Mouse (Mus musculus): ENCODE measurements around the gene 7530416G11Rik. TPM values are rescaled to one million over a fixed set of nuclear protein-coding genes. Genes with fewer than 3 reads are reported as not detected.

Gene 7530416G11Rik
- total and polyA plus RNA-seq, 2 experiments from 2014 or later = not detected

DNA sequence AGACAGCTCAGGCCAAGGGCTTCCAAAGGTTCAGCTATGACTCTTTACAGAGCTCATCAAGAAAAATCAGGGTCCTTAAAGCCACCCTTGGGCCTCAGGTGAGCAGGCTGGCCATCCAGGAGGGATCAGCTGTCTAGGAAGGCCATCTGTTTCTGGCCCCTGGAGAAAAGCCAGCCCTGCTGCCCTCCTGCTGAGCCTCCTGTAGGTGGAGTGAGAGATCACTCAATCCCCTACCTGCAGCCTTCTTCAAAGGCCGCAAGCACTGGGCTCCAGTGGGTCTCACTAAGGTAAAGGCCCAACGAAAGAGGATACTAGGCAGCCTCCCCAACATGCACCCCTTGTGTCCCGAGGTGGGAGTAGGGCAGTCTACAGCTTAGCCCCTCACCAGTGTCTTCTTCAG, 29.0 kb upstream of the 7530416G11Rik start:
- Histone ChIP-seq H3K4me1 (ENCODE audit: insufficient read depth, low read length) (no peaks in the 10 kb centered on the region), H3K27ac (no peak overlapping the region), H3K4me2 (ENCODE audit: low read depth, low read length) (no peak overlapping the region), H3K9me3 (ENCODE audit: low read length) (no peaks in the 10 kb centered on the region), H3K9ac (replicated peaks; ENCODE audit: low read length) (no peak overlapping the region), H3K4me3 (ENCODE audit: low read length) (no peak overlapping the region), H3K36me3 (ENCODE audit: insufficient read depth, low read length) (no peaks in the 10 kb centered on the region), H3K27me3 (ENCODE audit: insufficient read depth, low read length) (no peaks in the 10 kb centered on the region)
- 85% methylated on average over 3 of the region's 3 CpGs for WGBS
- DNase-seq (ENCODE audit: low spot score) (no peak), ATAC-seq (no peak)
- no peak for TF ChIP-seq CTCF (IDR thresholded peaks at IDR 0.05; ENCODE audit: low read depth)

DNA sequence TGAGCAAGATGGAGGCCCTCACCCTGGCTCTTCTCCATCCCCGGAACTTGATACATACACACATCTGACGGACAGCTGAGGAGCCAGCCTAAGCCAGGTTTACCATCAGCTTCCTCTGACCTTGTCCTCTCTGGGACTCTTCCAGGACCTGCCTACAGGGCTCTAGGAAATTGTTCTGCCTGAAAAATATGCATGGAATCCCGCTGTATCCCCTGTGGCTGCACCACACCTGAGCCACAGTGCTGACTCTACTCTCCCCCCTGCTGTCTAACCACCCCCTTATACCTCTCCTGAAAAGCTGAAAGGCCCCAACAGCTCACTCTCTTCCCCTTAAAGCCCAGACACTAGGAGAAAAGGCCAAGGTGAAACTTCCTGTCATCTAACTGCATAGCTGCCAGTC, 26.9 kb upstream of the 7530416G11Rik start:
- Histone ChIP-seq H3K27me3 (ENCODE audit: insufficient read depth, low read length) (no peaks in the 10 kb centered on the region), H3K9ac (replicated peaks; ENCODE audit: low read length) (no peak overlapping the region), H3K27ac (no peak overlapping the region), H3K36me3 (ENCODE audit: insufficient read depth, low read length) (no peaks in the 10 kb centered on the region), H3K4me3 (ENCODE audit: low read length) (no peak overlapping the region), H3K9me3 (ENCODE audit: low read length) (no peaks in the 10 kb centered on the region), H3K4me1 (ENCODE audit: insufficient read depth, low read length) (no peaks in the 10 kb centered on the region), H3K4me2 (ENCODE audit: low read depth, low read length) (no peak overlapping the region)
- no peak for TF ChIP-seq CTCF (IDR thresholded peaks at IDR 0.05; ENCODE audit: low read depth)
- ATAC-seq = no peak
- no peak for DNase-seq (ENCODE audit: low spot score)
- 70% methylated on average over 3 of the region's 3 CpGs for WGBS

DNA sequence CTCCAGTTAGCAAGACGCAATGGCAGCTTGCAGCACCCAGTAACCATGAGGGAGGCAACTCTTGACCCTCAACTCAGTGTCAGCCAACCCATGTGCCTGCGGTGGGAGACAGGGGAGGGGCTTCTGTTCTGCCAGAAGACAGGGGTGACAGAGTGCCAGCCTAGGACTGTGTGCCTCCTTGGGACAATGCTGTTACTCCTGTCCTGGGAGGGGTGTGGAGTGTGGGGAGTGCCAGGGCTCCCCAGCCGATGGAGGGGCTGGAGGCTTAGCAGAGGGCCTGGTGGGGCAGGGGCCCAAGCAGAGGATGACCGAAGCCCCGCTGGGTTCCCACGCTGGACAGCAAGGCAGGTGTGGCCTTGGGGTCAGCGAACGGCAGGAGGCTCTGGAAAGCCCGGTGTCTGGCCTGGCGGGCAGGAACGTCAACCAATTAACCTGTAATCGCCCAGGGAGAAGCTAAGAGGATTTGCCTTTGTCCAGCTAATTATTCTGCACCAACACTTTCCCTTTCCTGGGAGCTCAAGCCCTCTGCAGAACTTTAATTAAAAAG, 21.4 kb upstream of the 7530416G11Rik start:
- 22% methylated on average over 12 of the region's 12 CpGs for WGBS
- Histone ChIP-seq H3K4me2 (ENCODE audit: low read depth, low read length) (no peak overlapping the region), H3K4me1 (ENCODE audit: insufficient read depth, low read length) (peaks cover 6% of the 10 kb centered on the region; the same call in 1 of the 2 replicates), H3K36me3 (ENCODE audit: insufficient read depth, low read length) (no peaks in the 10 kb centered on the region), H3K27ac (no peak overlapping the region), H3K27me3 (ENCODE audit: insufficient read depth, low read length) (no peaks in the 10 kb centered on the region), H3K9ac (replicated peaks; ENCODE audit: low read length) (no peak overlapping the region), H3K4me3 (ENCODE audit: low read length) (no peak overlapping the region), H3K9me3 (ENCODE audit: low read length) (no peaks in the 10 kb centered on the region)
- DNase-seq (ENCODE audit: low spot score) = no peak
- no peak for TF ChIP-seq CTCF (IDR thresholded peaks at IDR 0.05; ENCODE audit: low read depth)
- no peak for ATAC-seq

DNA sequence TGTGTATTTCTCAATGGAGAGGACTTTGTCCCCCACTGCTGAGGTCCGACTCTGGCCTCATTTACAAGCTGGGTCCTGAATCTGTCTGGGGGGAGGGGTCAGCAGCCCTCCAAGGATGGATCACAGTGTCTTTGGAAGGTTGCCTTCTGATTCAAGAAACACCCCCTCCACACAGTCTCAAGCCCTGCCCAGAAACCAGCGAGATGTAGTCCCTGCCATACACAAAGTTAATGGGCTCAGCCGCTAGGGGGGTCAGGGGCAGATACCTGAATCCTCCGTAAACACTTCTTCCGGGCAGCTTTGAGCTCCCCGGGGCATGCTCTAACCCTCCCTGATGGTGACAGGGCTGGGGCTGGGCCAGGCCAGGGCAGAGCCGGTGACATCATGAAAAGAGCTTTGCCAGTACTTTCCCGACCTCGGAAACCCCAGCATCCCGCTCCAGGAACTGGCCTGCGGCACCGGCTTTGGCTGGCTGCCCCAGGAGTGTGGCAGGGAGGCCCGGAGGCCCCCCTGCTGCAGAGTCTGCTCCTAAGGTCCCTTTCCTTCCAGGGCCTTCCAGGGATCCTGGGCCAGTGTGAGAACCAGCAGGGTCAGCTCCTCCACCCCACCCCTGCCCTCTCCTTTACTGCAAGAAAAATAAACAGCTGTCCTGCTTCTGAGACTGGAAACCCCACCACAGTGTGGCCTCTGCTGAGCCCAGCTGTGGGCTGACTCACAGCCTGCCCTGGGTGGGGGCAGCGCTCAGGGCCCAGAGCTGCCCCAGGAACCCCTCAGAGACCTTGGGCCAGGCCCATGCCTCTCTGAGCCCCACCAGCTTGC, 20.4 kb upstream of the 7530416G11Rik start:
- 13% methylated on average over 14 of the region's 14 CpGs for WGBS
- peak; percentile 70 for ATAC-seq
- no peak overlapping the region for H3K4me3 ChIP-seq (ENCODE audit: low read length)
- H3K9me3 ChIP-seq (ENCODE audit: low read length) = no peaks in the 10 kb centered on the region
- no peaks in the 10 kb centered on the region for H3K27me3 ChIP-seq (ENCODE audit: insufficient read depth, low read length)
- DNase-seq (ENCODE audit: low spot score) = peak; percentile 63
- H3K9ac ChIP-seq (replicated peaks; ENCODE audit: low read length) = no peak overlapping the region
- peak overlapping the region; percentile 27; the same call in 1 of the 2 replicates for H3K4me2 ChIP-seq (ENCODE audit: low read depth, low read length)
- TF ChIP-seq CTCF (IDR thresholded peaks at IDR 0.05; ENCODE audit: low read depth) = peak; percentile 39
- no peaks in the 10 kb centered on the region for H3K36me3 ChIP-seq (ENCODE audit: insufficient read depth, low read length)
- peaks cover 6% of the 10 kb centered on the region; the same call in 1 of the 2 replicates for H3K4me1 ChIP-seq (ENCODE audit: insufficient read depth, low read length)
- no peak overlapping the region for H3K27ac ChIP-seq

DNA sequence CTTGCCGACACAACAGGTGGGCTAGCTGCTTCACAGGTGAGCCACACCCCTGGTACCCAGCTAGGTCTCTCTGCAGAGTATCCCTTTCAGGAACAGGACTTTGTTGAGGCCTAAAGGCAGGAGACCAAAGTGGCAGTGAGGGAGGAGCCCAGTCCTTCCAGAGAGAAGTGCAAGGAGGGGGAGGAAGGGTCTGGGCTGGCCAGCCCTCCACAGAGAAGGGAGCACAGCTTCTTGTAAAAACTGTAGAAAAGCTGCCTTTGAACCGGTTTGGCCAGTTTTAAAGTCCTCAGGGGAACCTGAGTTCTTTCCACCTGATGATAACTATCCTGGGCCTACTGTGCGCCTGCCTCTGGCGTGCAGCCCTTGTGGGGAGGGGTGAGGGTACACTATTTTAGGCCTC, 16.4 kb upstream of the 7530416G11Rik start:
- H3K4me1 ChIP-seq (ENCODE audit: insufficient read depth, low read length) = peaks cover 6% of the 10 kb centered on the region; the same call in 1 of the 2 replicates
- TF ChIP-seq CTCF (IDR thresholded peaks at IDR 0.05; ENCODE audit: low read depth) = no peak
- H3K9ac ChIP-seq (replicated peaks; ENCODE audit: low read length) = no peak overlapping the region
- H3K27me3 ChIP-seq (ENCODE audit: insufficient read depth, low read length) = no peaks in the 10 kb centered on the region
- no peaks in the 10 kb centered on the region for H3K36me3 ChIP-seq (ENCODE audit: insufficient read depth, low read length)
- 75% methylated on average over 4 of the region's 4 CpGs for WGBS
- H3K9me3 ChIP-seq (ENCODE audit: low read length) = no peaks in the 10 kb centered on the region
- H3K27ac ChIP-seq = no peak overlapping the region
- no peak overlapping the region for H3K4me2 ChIP-seq (ENCODE audit: low read depth, low read length)
- H3K4me3 ChIP-seq (ENCODE audit: low read length) = no peak overlapping the region
- no peak for DNase-seq (ENCODE audit: low spot score)
- ATAC-seq = no peak

- DNase-seq (ENCODE audit: low spot score) = peak; percentile 37
- no peaks in the 10 kb centered on the region for H3K27me3 ChIP-seq (ENCODE audit: insufficient read depth, low read length)
- no peak for TF ChIP-seq CTCF (IDR thresholded peaks at IDR 0.05; ENCODE audit: low read depth)
- peak; percentile 21; the same call in 1 of the 2 replicates for ATAC-seq
- H3K4me3 ChIP-seq (ENCODE audit: low read length) = no peak overlapping the region
- H3K27ac ChIP-seq = peak overlapping the region; percentile 56
- no peaks in the 10 kb centered on the region for H3K36me3 ChIP-seq (ENCODE audit: insufficient read depth, low read length)
- 0 out of 2 replicates have a peak, but pooled peaks cover 4% of the 10 kb centered on the region for H3K4me1 ChIP-seq (ENCODE audit: insufficient read depth, low read length)
- 23% methylated on average over 32 of the region's 32 CpGs for WGBS
- H3K9me3 ChIP-seq (ENCODE audit: low read length) = no peaks in the 10 kb centered on the region
- H3K4me2 ChIP-seq (ENCODE audit: low read depth, low read length) = no peak overlapping the region
- 0 out of 2 replicates have a peak overlapping the region, but pooled peaks have one; percentile 28 for H3K9ac ChIP-seq (replicated peaks; ENCODE audit: low read length)
Measured at GRCm38 (mm10) chr15:85507370-85508014, 4.5 kb upstream of the 7530416G11Rik start.
